Mouse (Mus musculus): ENCODE results near the gene Atp6v1a.

DNA sequence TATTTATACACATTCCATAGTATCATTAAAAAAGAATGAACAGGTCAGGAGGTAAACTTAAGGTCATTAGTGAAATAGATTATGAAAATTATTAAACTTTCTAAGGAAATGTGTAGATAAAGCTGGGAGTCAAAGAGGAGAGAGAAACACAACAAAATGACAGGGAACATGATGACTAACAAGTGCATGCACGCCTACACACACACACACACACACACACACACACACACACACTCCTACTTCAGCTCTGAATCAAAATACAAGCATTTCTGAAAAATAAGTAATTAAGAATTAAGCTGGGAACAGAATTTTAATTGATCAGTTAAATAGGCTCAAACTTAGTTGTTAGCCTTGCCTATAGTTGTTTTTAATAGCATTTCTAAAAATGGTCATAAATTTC, 14.8 kb downstream of the Atp6v1a start:
- TF ChIP-seq POLR2A (IDR thresholded peaks at IDR 0.05; ENCODE audit: borderline replicate concordance, insufficient read depth, low read length) (no peak), CTCF (IDR thresholded peaks at IDR 0.05; ENCODE audit: borderline replicate concordance, insufficient read depth, low read depth, low read length) (no peak)

Measured in cerebellum, adult 2 months (tissue).